Mouse (Mus musculus) spleen, adult 18-20 months (tissue): ENCODE measurements at regions not wholly inside any gene's neighbourhood (a gene's known extent, or its start where the extent isn't known, plus 50 kb on each side); places are given as distances from the start of the nearest gene placed in this dataset.

Source experiments
- DNase-seq, 2 experiments: peaks; one replicate each; pipeline ENCODE4 v3.0.0; 2022; ENCODE audit warnings: mixed read lengths in 2 of 2

GRCm38 (mm10) chrX:142456022-142456421 lies 65.7 kb upstream of the Acsl4 start:
- DNase-seq, result no peak

- DNase-seq, result no peak
Measured at GRCm38 (mm10) chrX:142464174-142464573, 73.8 kb upstream of the Acsl4 start.

GRCm38 (mm10) chrX:142464756-142465155 lies 74.4 kb upstream of the Acsl4 start:
- no peak for DNase-seq

DNA sequence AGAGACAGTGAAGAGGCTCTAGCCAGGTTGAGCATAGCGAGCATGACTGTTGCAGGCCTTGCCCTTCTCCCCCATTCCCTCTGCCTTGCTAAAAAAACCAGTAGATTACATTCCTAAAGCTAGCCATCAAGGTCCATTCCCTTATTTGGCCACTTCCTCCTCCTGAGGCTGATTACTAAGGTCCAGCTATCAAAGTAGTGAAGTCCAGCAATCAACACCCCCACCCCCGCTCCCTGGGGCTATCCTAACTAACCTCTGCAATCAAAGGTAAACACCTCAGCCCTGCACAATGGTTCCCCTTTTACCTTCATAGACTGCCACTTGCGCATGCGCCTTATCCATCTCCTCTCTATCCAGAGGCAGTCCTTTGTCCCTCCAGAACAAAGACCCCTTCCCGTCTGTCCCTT lies 77.5 kb upstream of the Acsl4 start:
- DNase-seq, result no peak

DNA sequence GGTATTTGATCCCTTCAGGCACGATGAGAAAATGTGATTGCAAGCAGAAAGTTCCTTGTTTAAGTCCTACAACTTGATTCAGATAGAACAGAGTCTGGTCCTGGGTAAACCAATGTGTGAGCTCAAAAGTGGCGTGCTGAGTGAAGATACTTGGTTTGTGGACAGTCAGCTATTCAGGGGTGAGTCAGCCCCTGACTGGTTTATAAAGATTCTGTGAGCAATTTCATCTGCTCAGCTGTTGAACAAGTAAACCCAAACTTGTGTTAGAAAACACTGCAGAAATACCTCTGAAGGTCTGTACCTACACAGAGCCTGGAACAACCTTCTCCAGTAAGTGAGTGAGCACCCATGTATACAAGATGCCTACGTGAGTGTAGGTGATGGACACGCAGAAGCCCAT lies 78.1 kb upstream of the Acsl4 start:
- DNase-seq, result no peak

DNA sequence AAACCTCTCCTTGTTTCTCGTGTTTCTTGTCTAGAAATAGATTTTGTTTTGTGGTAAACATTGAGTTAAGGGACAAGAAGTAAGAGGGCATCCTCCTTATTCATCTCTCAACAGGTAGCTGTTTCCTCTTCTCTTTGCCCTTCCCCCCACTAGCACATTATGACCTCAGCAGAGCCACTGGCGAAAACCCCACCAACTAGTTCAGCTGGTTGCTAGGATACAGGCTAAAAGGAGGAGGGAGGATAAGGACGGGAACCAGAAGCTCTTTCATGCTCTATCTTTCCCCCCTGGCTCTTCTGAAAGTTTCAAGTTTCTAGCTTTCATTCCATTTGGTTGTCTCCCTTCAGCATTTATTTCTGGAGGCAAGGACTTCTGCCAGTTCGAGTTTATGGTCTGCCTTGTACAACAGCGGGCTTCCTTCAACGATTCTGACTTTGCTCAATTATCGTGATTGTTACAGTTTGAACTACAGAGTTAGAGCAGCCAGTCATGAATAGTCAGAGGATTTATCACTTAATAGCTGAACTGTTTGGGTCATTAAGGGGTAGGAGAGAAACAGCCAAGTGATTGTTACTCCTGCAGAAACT lies 78.8 kb upstream of the Acsl4 start:
- DNase-seq, result no peak

DNA sequence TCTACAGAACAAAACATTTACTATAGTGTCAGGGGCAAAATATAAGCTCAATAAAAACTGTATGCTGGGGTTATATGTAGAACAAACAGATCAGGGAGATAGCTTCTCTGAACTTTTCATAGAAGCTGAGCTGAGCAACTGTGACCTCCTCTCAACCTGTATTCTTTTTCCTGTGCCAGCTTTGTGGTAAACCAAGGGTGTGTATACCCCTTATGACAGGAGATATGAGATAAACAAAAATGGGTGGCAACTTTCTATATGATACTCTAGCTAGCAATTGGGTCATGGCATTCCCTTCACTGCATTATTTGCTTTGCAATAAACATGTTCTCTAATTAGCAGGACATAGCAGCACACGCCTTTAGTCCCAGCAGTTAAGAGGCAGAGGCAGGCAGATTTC lies 79.7 kb upstream of the Acsl4 start:
- no peak for DNase-seq

DNA sequence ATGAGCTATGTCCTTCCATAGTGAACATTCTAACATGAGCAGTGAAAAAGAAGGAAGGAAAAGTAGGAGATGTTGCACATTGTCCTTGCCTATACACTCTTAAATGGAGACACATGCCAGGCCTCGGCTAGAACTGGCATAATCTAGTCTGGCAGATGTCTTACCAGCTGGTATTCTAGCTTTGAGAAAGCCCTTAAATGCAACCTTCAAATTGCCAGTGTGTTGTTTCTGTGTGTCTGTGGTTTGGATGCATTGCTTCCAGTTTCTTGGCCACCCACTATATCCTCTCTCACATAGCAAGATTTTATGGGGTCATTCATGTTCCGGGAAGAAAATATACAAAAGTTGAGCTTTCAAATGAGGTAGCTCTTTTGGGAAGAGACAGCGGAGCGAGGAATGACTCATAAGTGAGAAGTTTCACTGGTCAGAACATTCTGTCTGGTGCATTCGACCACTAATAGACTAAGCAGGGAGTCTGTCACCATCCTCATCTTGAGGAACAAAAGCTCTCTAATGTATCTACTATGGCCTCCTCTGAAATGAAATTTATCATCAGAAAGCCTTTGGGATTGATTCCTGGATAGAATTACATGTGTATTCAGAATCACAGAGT lies 91.0 kb upstream of the Acsl4 start:
- DNase-seq, result no peak

GRCm38 (mm10) chrX:142488078-142488477 lies 97.7 kb upstream of the Acsl4 start:
- no peak for DNase-seq

DNA sequence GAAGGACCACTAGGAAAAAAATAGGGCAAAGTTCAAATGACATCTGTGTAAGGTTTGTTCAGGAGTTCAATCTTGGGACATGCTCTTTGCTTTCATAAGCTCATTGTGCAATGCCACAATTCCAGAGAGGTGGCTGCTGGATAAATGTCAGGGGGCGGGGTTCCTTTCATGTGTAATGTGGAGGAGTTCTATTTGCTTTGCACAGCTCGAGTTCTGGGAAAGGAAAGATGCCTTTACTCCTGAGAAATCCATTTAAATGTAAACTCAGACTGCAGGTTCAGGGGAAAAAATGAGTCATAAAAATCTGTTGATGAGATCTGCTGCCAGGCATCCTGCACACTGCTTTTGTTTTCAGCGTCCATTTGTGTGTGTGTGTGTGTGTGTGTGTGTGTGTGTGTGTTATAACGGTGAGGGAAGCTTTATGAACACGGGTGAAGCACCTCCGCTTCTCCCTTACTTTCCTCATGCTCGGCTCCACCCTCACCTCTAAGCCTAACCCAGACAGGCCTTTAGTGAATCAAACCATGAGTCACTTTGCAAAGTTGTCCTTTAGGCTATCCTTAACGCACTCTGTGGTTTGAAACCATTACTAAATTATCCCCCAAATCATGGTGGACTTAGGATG lies 99.9 kb upstream of the Acsl4 start:
- DNase-seq, result no peak

DNA sequence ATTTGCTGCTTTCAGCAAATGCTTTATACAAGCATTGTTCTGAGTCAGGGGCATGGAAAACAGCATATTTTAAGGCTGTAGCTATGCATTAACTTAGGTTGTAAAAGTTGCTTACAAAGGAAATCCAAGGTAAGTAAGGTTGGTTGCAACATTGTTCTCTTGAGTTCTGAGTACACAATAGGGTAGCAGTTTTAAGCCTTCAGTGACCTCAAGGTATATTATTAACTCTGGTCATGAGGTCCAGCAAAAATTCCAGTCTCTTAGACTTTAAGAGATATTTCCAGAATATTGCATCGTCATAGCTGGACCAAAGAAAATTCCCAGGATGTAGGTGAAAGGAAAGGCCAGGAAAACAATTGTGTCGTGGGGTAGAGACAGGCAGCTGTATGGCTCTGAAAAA lies 110.8 kb upstream of the Acsl4 start:
- DNase-seq, result no peak

GRCm38 (mm10) chrX:142504962-142505361 lies 114.6 kb upstream of the Acsl4 start:
- no peak for DNase-seq

DNA sequence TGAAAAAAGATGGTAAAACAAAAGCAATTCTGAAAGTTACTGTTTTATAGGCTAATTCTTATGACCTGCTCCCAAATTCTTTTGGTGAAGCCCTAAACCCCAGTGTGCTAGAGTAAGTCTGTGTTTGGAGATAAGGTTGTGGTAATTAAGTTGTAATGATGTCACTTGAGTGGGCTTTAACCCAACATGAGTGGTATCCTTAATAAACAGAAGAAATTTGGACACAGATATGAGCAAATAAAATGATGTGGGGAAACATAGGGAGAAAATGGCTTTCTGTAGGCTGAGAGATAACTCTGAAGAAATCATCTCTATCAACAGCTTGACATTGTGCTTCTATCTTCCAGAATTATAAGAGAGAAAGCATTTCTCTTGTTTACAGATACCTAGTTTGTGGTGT lies 117.1 kb upstream of the Acsl4 start:
- DNase-seq, result no peak

- DNase-seq, result no peak
Measured at GRCm38 (mm10) chrX:142516406-142517131, 126.2 kb upstream of the Acsl4 start.

GRCm38 (mm10) chrX:142517205-142517604 lies 126.9 kb upstream of the Acsl4 start:
- no peak for DNase-seq

DNA sequence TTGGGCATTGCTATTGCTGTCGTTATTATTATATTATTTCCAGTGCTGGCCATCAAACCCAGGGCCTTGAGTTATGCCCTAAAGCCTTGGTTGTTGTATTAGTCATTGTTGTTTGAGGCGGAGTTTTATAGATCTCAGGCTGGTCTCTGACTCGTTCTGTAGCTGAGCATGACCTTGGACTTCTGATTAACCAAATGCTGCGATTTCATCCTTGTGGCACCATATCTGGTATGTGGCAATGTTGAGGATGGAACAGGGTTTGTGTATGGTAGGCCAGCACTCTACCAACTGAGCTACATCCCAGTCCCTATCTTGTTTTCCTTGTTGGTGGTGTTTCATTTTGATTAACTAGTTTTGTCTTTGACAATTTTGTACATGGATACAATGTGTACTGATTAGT lies 130.7 kb upstream of the Acsl4 start:
- DNase-seq, result no peak

GRCm38 (mm10) chrX:142526953-142527352 lies 136.6 kb upstream of the Acsl4 start:
- peak in 1 of 2 experiments; percentile 11 for DNase-seq

DNA sequence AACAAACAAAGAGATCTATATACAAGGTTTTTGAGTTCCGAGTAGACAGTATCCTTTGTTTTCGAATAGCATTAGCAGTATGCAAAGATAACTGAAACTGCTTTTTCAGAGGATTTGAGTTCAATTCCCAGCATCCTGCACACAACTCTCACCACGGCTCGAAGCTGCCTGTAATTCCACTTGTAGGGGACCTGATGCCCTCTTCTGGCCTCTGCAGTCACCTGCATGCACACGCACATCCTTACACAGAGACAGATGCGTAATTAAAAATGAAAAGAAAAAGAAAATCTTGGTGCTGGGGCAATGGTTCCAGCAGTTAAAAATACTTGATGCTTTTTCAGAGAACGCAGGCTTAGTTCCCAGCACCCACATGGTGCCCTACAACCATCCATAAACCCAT lies 139.6 kb upstream of the Acsl4 start:
- no peak for DNase-seq

DNA sequence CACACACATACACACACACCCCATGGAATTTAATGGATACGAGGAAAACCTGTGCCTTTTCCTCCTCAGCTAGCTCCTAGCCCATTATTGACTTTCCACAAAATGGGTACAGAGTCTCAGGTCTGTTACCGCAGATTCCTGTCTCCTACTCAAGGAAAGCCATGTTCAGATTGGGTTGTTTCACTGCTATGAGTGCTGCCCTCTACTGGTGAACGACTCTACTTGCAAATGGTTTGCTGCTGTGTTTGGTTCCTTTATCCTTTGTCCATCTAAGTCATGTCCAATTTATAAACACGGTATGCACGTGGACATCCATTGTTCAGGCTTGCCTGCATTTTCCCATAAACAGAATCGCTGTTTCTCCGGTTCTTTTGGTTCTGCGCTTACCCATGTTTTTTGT lies 144.4 kb upstream of the Acsl4 start:
- DNase-seq, result peak in 1 of 2 experiments; percentile 2

GRCm38 (mm10) chrX:142535540-142535939 lies 145.2 kb upstream of the Acsl4 start:
- DNase-seq, result no peak

GRCm38 (mm10) chrX:142535954-142536353 lies 145.3 kb upstream of the Tmem164 start:
- no peak for DNase-seq

GRCm38 (mm10) chrX:142537259-142537963 lies 143.8 kb upstream of the Tmem164 start:
- no peak for DNase-seq

DNA sequence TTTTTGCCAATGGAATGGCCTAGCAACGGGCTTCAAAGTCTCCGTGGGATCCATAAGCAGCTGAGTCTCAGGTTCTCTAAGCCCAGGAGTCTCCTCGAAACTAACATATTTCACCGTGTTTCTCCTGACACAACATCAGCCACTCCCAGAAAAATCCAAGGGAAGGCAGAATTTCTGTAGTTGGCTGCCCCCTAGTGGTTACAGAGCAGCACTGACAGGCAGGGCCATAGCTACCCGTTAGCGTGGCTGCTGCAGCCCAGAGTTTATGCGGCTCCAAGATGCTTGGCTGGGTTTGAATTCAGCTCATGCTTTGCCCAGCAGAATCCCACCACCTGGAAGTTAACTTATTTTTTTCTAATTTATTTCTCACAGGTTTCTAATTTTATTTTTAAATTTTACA lies 140.9 kb upstream of the Tmem164 start:
- DNase-seq, result peak in 1 of 2 experiments; percentile 9
